Mouse (Mus musculus): Measurements from ENCODE around the gene Chst10. TPM values are rescaled to one million over a fixed set of nuclear protein-coding genes. Genes with fewer than 3 reads are reported as not detected.
A peak's percentile ranks its signal among the peaks of the same experiment; 100 is the strongest.

Gene Chst10
- polyA plus RNA-seq, 1 experiment from 2014 or later = 0.93 TPM

DNA sequence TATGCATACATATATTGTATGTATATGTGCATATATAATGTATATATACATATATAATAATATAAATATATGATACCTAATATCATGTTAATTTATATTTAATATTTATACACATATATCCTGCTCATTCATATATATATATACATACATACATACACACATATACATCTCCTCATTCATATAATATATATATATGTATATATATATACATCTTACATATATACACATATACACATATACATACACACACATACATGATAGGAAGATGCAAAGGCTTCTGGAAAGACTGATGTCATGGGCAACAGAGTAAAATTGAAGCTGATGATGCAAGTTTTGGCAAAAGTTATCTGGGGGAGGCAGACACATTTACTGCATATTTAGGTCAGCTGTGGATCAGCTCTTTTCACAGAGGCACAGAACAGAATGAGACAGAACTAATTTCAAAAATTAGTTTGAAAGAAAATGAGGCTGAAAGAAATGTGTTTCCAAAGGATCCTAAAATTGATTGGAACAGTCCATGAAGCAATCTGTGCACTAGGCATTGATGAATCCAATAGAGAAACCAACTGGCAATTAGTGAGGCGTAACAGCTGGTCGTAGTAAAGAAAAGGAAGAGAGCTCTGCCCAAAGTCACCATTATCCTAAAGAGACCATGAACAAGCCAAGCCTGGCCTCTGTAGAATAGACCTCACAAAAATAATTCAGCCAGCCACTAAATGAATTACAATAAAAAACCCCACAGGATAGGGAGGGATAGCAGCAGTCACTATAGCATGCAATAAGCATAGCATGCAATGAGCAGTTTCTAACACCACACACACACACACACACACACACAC is 49.3 kb downstream of the Chst10 start:
- Histone ChIP-seq H3K9me3 (ENCODE audit: control insufficient read depth) (no peaks in the 10 kb centered on the region), H3K36me3 (ENCODE audit: control insufficient read depth, insufficient read depth) (no peaks in the 10 kb centered on the region), H3K27ac (ENCODE audit: low read depth, low read length) (no peak overlapping the region), H3K9ac (ENCODE audit: low read depth, low read length) (no peak overlapping the region), H3K27me3 (replicated peaks; ENCODE audit: control insufficient read depth, insufficient read depth, low read length) (no peaks in the 10 kb centered on the region), H3K4me1 (replicated peaks; ENCODE audit: control insufficient read depth, insufficient read depth, low read length) (no peaks in the 10 kb centered on the region), H3K4me3 (ENCODE audit: low read depth, low read length) (no peak overlapping the region), H3K4me2 (replicated peaks; ENCODE audit: low read depth) (no peak overlapping the region)
- 89% methylated on average over 2 of the region's 2 CpGs for WGBS
- TF ChIP-seq CTCF (IDR thresholded peaks at IDR 0.05; ENCODE audit: low read depth) = no peak
- no peak for ATAC-seq

DNA sequence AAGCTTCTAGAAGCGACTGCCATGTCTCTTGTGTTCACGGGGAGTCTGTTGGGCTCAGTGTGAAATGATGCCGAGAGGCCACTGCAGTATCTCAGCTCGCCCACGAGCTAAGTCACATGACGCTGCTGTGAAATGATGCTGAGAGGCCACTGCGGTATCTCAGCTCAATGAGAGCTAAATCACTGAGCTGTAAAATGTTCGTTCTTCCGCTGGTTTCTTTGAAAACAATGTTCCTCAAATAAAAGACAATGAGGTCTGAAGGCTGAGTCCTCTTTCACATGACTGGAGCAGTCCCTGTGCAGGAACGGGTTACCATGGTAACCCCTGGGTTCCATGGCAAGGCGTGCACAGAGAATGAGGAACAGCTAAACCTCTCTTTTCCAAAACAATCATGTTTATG is 50.0 kb downstream of the Chst10 start:
- no peak for ATAC-seq
- H3K4me2 ChIP-seq (replicated peaks; ENCODE audit: low read depth) = no peak overlapping the region
- no peak overlapping the region for H3K27ac ChIP-seq (ENCODE audit: low read depth, low read length)
- WGBS = 54% methylated on average over 11 of the region's 11 CpGs
- no peaks in the 10 kb centered on the region for H3K36me3 ChIP-seq (ENCODE audit: control insufficient read depth, insufficient read depth)
- H3K9me3 ChIP-seq (ENCODE audit: control insufficient read depth) = no peaks in the 10 kb centered on the region
- H3K27me3 ChIP-seq (replicated peaks; ENCODE audit: control insufficient read depth, insufficient read depth, low read length) = no peaks in the 10 kb centered on the region
- H3K9ac ChIP-seq (ENCODE audit: low read depth, low read length) = no peak overlapping the region
- H3K4me3 ChIP-seq (ENCODE audit: low read depth, low read length) = no peak overlapping the region
- H3K4me1 ChIP-seq (replicated peaks; ENCODE audit: control insufficient read depth, insufficient read depth, low read length) = no peaks in the 10 kb centered on the region
- no peak for TF ChIP-seq CTCF (IDR thresholded peaks at IDR 0.05; ENCODE audit: low read depth)

- Histone ChIP-seq H3K4me3 (ENCODE audit: low read depth, low read length) (no peak overlapping the region), H3K36me3 (ENCODE audit: control insufficient read depth, insufficient read depth) (no peaks in the 10 kb centered on the region), H3K9me3 (ENCODE audit: control insufficient read depth) (no peaks in the 10 kb centered on the region), H3K4me1 (replicated peaks; ENCODE audit: control insufficient read depth, insufficient read depth, low read length) (no peaks in the 10 kb centered on the region), H3K27me3 (replicated peaks; ENCODE audit: control insufficient read depth, insufficient read depth, low read length) (no peaks in the 10 kb centered on the region), H3K4me2 (replicated peaks; ENCODE audit: low read depth) (no peak overlapping the region), H3K9ac (ENCODE audit: low read depth, low read length) (no peak overlapping the region), H3K27ac (ENCODE audit: low read depth, low read length) (no peak overlapping the region)
- no peak for TF ChIP-seq CTCF (IDR thresholded peaks at IDR 0.05; ENCODE audit: low read depth)
- ATAC-seq = no peak
- 77% methylated on average over 4 of the region's 4 CpGs for WGBS
Observed at GRCm38 (mm10) chr1:38843275-38843674, 54.7 kb downstream of the Chst10 start.

DNA sequence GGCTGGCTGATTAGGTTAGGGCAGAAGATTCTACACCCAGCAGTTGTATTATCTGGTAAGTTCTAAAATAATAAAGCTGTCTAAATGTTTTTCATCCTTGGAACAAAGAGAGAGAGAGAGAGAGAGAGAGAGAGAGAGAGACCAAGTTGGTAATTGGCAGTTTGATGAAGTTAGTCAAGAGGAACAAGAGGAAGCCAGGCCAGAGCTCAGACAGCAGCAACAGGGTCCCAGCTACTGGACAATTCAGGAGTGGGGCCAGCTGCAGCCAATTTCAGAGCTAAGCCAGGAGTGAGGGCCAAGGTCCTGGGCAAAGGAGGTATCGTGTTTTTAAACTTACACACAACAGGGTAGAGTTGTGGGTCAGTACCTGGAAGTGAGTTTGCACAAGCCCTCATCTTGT is 55.1 kb downstream of the Chst10 start:
- H3K27me3 ChIP-seq (replicated peaks; ENCODE audit: control insufficient read depth, insufficient read depth, low read length) = no peaks in the 10 kb centered on the region
- no peak overlapping the region for H3K9ac ChIP-seq (ENCODE audit: low read depth, low read length)
- TF ChIP-seq CTCF (IDR thresholded peaks at IDR 0.05; ENCODE audit: low read depth) = no peak
- H3K4me1 ChIP-seq (replicated peaks; ENCODE audit: control insufficient read depth, insufficient read depth, low read length) = no peaks in the 10 kb centered on the region
- no peak for ATAC-seq
- H3K4me2 ChIP-seq (replicated peaks; ENCODE audit: low read depth) = no peak overlapping the region
- WGBS = 84% methylated on average over 1 of the region's 1 CpGs
- no peaks in the 10 kb centered on the region for H3K9me3 ChIP-seq (ENCODE audit: control insufficient read depth)
- no peak overlapping the region for H3K27ac ChIP-seq (ENCODE audit: low read depth, low read length)
- no peaks in the 10 kb centered on the region for H3K36me3 ChIP-seq (ENCODE audit: control insufficient read depth, insufficient read depth)
- H3K4me3 ChIP-seq (ENCODE audit: low read depth, low read length) = no peak overlapping the region

DNA sequence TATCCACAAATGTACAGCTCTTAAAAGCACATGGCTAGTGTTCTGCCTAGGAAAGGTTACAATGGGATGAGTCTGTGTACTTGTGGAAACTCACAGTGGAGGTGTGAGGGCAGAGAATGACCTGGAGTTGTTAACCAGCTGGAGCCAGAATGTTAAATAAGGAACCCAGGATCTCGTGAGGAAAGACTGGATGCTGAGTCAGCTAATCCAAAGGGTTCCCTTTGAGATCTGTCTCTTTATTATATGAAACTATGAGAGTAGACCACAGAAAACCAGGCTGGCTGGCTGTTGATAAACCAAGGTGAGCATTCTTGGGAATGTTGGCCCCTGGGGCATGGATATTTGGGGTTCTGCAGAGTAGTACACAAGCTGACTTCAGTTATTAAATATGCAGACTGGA is 58.0 kb downstream of the Chst10 start:
- no peak for TF ChIP-seq CTCF (IDR thresholded peaks at IDR 0.05; ENCODE audit: low read depth)
- Histone ChIP-seq H3K36me3 (ENCODE audit: control insufficient read depth, insufficient read depth) (no peaks in the 10 kb centered on the region), H3K4me1 (replicated peaks; ENCODE audit: control insufficient read depth, insufficient read depth, low read length) (no peaks in the 10 kb centered on the region), H3K27me3 (replicated peaks; ENCODE audit: control insufficient read depth, insufficient read depth, low read length) (peaks cover 25% of the 10 kb centered on the region), H3K9me3 (ENCODE audit: control insufficient read depth) (no peaks in the 10 kb centered on the region), H3K4me3 (ENCODE audit: low read depth, low read length) (no peak overlapping the region), H3K9ac (ENCODE audit: low read depth, low read length) (no peak overlapping the region), H3K27ac (ENCODE audit: low read depth, low read length) (no peak overlapping the region), H3K4me2 (replicated peaks; ENCODE audit: low read depth) (no peak overlapping the region)
- 50% methylated on average over 1 of the region's 1 CpGs for WGBS
- no peak for ATAC-seq

DNA sequence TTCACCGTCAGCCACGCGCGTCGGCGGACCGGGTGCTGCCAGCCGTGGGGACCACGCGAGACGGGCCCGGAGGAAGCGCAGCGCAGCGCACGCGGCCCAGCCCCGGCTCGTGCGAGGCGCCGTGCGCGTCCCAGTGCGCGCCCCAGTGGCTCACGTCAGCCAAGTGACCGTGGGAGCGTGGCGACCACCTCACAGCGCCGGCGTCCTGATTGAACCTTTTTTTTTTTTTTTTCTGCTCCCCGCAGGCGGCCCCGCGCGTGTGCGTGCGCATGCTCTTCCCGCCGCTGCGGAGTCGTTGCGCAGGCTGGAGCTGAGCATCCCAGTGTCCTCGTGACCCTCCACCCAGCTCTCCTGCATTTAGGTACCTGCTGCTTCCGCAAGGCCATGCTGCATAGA is 61.5 kb downstream of the Chst10 start, which contains the start of gene Lonrf2:
Gene Lonrf2 (minus strand): TSS at position 235 of the 396 bp plus-strand sequence.
- WGBS = 2% methylated on average over 47 of the region's 47 CpGs
- Histone ChIP-seq H3K36me3 (ENCODE audit: control insufficient read depth, insufficient read depth) (no peaks in the 10 kb centered on the region), H3K4me2 (replicated peaks; ENCODE audit: low read depth) (peak within 1 kb of the TSS; percentile 93), H3K9me3 (ENCODE audit: control insufficient read depth) (no peaks in the 10 kb centered on the region), H3K27me3 (replicated peaks; ENCODE audit: control insufficient read depth, insufficient read depth, low read length) (peaks cover 25% of the 10 kb centered on the region), H3K27ac (ENCODE audit: low read depth, low read length) (no peak within 1 kb of the TSS), H3K4me3 (ENCODE audit: low read depth, low read length) (peak within 1 kb of the TSS; percentile 50), H3K4me1 (replicated peaks; ENCODE audit: control insufficient read depth, insufficient read depth, low read length) (no peaks in the 10 kb centered on the region), H3K9ac (ENCODE audit: low read depth, low read length) (peak within 1 kb of the TSS; percentile 31)
- 0 out of 2 replicates have a peak, but pooled peaks have one; percentile 22 for ATAC-seq
- no peak for TF ChIP-seq CTCF (IDR thresholded peaks at IDR 0.05; ENCODE audit: low read depth)
